Comparison of ENCODE assay signal across 12 mouse cellular contexts in the genomic region with DNA sequence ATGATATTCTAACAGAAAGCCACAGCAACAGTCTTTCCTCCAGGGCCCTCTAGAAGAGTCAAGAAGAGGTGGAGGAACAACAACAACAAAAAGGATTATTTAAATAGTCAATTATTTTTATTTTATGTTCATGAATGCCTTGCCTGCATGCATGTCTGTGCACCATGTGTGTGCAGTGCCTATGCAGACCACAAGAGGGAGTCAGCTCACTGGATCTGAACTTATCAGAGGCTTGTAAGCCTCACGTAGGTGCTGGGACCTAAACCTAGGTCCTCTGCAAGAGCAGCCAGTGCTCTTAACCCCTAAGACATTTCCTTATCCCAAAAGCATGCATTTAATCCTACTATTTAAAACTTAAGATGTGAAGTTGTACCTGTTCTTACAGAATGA. TPM values are rescaled to one million over a fixed set of nuclear protein-coding genes. Genes with fewer than 3 reads are reported as not detected.
DNase-seq lines count a peak whose midpoint lies in the region; ATAC-seq and TF ChIP-seq lines count a peak whose summit lies in the region.
"Had no signal": no experiment of that assay in that cellular context is flagged by ENCODE, and none has a peak within 500 bp of the region (broad histone marks: within the 10 kb centered on the region; RNA-seq: fewer than 3 reads in every experiment).

No protein-coding gene starts in this region.

- peak; percentile 50 for TF ChIP-seq CTCF in intestine, postnatal 0 days (IDR thresholded peaks at IDR 0.05; ENCODE audit: low read depth)
- no peak for TF ChIP-seq CTCF in thymus, adult 2 months (IDR thresholded peaks at IDR 0.05; ENCODE audit: borderline replicate concordance, control insufficient read depth, extremely low read depth, insufficient read depth, low read length, poor library complexity)
- peak; percentile 50 for TF ChIP-seq CTCF in stomach, postnatal 0 days (IDR thresholded peaks at IDR 0.05; ENCODE audit: low read depth)

- TF ChIP-seq POLR2A in thymus, adult 2 months (IDR thresholded peaks at IDR 0.05; ENCODE audit: control insufficient read depth, extremely low read depth, insufficient read depth, low read length, poor library complexity) = no peak

- H3K4me2 ChIP-seq in intestine, postnatal 0 days (replicated peaks; ENCODE audit: low read depth) = no peak overlapping the region
- H3K4me2 ChIP-seq in intestine, embryonic 16.5 days (ENCODE audit: low read depth, low read length) = no peak overlapping the region
- H3K4me2 ChIP-seq in stomach, postnatal 0 days (replicated peaks; ENCODE audit: low read depth) = no peak overlapping the region
- H3K4me2 ChIP-seq: intestine, embryonic 15.5 days had no signal

- no peaks in the 10 kb centered on the region for H3K27me3 ChIP-seq in intestine, postnatal 0 days (replicated peaks; ENCODE audit: control insufficient read depth, insufficient read depth, low read length)
- no peaks in the 10 kb centered on the region for H3K27me3 ChIP-seq in intestine, embryonic 16.5 days (replicated peaks; ENCODE audit: control insufficient read depth, insufficient read depth, low read length)
- H3K27me3 ChIP-seq in thymus, adult 2 months (ENCODE audit: control insufficient read depth, insufficient read depth, low read length) = no peaks in the 10 kb centered on the region
- H3K27me3 ChIP-seq in stomach, postnatal 0 days (ENCODE audit: control insufficient read depth, insufficient read depth, low read length) = no peaks in the 10 kb centered on the region
- H3K27me3 ChIP-seq: intestine, embryonic 15.5 days had no signal

- ATAC-seq in intestine, postnatal 0 days = no peak
- ATAC-seq in intestine, embryonic 16.5 days = no peak
- ATAC-seq in stomach, postnatal 0 days (ENCODE audit: low FRiP score, low TSS enrichment) = no peak
- ATAC-seq: activated CD4-positive, CD25-positive, alpha-beta regulatory T cell, adult 4 months; intestine, embryonic 15.5 days had no signal

- whole genome bisulfite sequencing in intestine, postnatal 0 days = 100% methylated on average over 1 of the region's 1 CpGs
- WGBS in intestine, embryonic 16.5 days = 89% methylated on average over 1 of the region's 1 CpGs
- WGBS in thymus, adult 2 months = 95% methylated on average over 1 of the region's 1 CpGs
- WGBS in stomach, postnatal 0 days = 83% methylated on average over 1 of the region's 1 CpGs

- DNase-seq in thymus, postnatal 0 days (ENCODE audit: low spot score) = peak; percentile 30
- no peak for DNase-seq in thymus, adult 2 months
- DNase-seq in c-Kit-positive CD71-positive TER-119-positive erythroid progenitor cells, embryonic 14.5 days (ENCODE audit: low spot score) = peak; percentile 23
- DNase-seq in stomach, postnatal 0 days (ENCODE audit: low spot score) = no peak
- DNase-seq in ovary, postnatal 14 days (ENCODE audit: low spot score) = no peak
- no peak for DNase-seq in heart, adult 8-10 months (ENCODE audit: low spot score)
- DNase-seq: left cerebral cortex, postnatal 4 days; thymus, postnatal 25 days had no signal

- H3K9ac ChIP-seq in intestine, postnatal 0 days (ENCODE audit: low read depth, low read length) = no peak overlapping the region
- H3K9ac ChIP-seq in intestine, embryonic 16.5 days (ENCODE audit: low read depth, low read length) = no peak overlapping the region
- no peak overlapping the region for H3K9ac ChIP-seq in stomach, postnatal 0 days (ENCODE audit: low read length)
- H3K9ac ChIP-seq: intestine, embryonic 15.5 days had no signal

- TF ChIP-seq EP300 in stomach, postnatal 0 days (optimal IDR thresholded peaks at IDR 0.05) = no peak

- H3K4me1 ChIP-seq in intestine, postnatal 0 days (replicated peaks; ENCODE audit: control insufficient read depth, insufficient read depth, low read length) = no peaks in the 10 kb centered on the region
- no peaks in the 10 kb centered on the region for H3K4me1 ChIP-seq in intestine, embryonic 16.5 days (ENCODE audit: control insufficient read depth, insufficient read depth, low read length)
- H3K4me1 ChIP-seq in thymus, adult 2 months (replicated peaks; ENCODE audit: control insufficient read depth, insufficient read depth, low read length) = peaks cover 21% of the 10 kb centered on the region
- H3K4me1 ChIP-seq in stomach, postnatal 0 days (replicated peaks; ENCODE audit: control insufficient read depth, insufficient read depth) = no peaks in the 10 kb centered on the region
- H3K4me1 ChIP-seq: intestine, embryonic 15.5 days had no signal

- H3K27ac ChIP-seq in intestine, postnatal 0 days (ENCODE audit: low read depth, low read length) = no peak overlapping the region
- no peak overlapping the region for H3K27ac ChIP-seq in intestine, embryonic 16.5 days (ENCODE audit: low read length)
- no peak overlapping the region for H3K27ac ChIP-seq in thymus, adult 2 months (ENCODE audit: control insufficient read depth, insufficient read depth, low read length)
- no peak overlapping the region for H3K27ac ChIP-seq in stomach, postnatal 0 days (replicated peaks)
- H3K27ac ChIP-seq: intestine, embryonic 15.5 days had no signal

- H3K36me3 ChIP-seq in intestine, postnatal 0 days (ENCODE audit: control insufficient read depth, insufficient read depth) = no peaks in the 10 kb centered on the region
- no peaks in the 10 kb centered on the region for H3K36me3 ChIP-seq in intestine, embryonic 16.5 days (ENCODE audit: control insufficient read depth, insufficient read depth, low read length)
- H3K36me3 ChIP-seq in thymus, adult 2 months (ENCODE audit: control insufficient read depth, insufficient read depth, low read length) = no peaks in the 10 kb centered on the region
- no peaks in the 10 kb centered on the region for H3K36me3 ChIP-seq in stomach, postnatal 0 days (ENCODE audit: control insufficient read depth, insufficient read depth, low read length)
- H3K36me3 ChIP-seq: intestine, embryonic 15.5 days had no signal

- no peak overlapping the region for H3K4me3 ChIP-seq in intestine, postnatal 0 days (ENCODE audit: low read depth, low read length)
- H3K4me3 ChIP-seq in intestine, embryonic 16.5 days (ENCODE audit: low read length) = no peak overlapping the region
- H3K4me3 ChIP-seq in thymus, adult 2 months (ENCODE audit: control insufficient read depth, insufficient read depth, low read length) = no peak overlapping the region
- H3K4me3 ChIP-seq in stomach, postnatal 0 days (ENCODE audit: low read depth, low read length) = no peak overlapping the region
- H3K4me3 ChIP-seq: intestine, embryonic 15.5 days had no signal

- no peaks in the 10 kb centered on the region; the same call in 1 of the 2 replicates for H3K9me3 ChIP-seq in intestine, postnatal 0 days (ENCODE audit: control insufficient read depth)
- 0 out of 2 replicates have a peak, but pooled peaks cover 4% of the 10 kb centered on the region for H3K9me3 ChIP-seq in intestine, embryonic 16.5 days (ENCODE audit: control insufficient read depth, low read length)
- H3K9me3 ChIP-seq in stomach, postnatal 0 days (ENCODE audit: control insufficient read depth, low read length) = no peaks in the 10 kb centered on the region
- H3K9me3 ChIP-seq: intestine, embryonic 15.5 days had no signal

RNA-seq across cellular contexts. Expression of a gene that starts 10.5 kb away (rescaled TPM):
- 4.6 and 4.9 TPM in 2 replicates for polyA plus RNA-seq in intestine, postnatal 0 days (2015; fragmentation: Nextera tagmentation; extraction: Ambion mirVana)
- polyA plus RNA-seq in intestine, embryonic 16.5 days (2015; fragmentation: Nextera tagmentation; extraction: Ambion mirVana) = 11.2 and 11.4 TPM in 2 replicates
- 29.7 and 29.8 TPM in 2 replicates for polyA plus RNA-seq in thymus, postnatal 0 days (2015; fragmentation: Nextera tagmentation; extraction: Ambion mirVana)
- polyA plus RNA-seq in thymus, adult 2 months (2012; rRNA removed) = 31.6 and 50.1 TPM in 2 replicates
- 8.2 and 9.3 TPM in 2 replicates for polyA plus RNA-seq in stomach, postnatal 0 days (2015; fragmentation: Nextera tagmentation; extraction: Ambion mirVana)
- 10 to 100 TPM in 3 of 4 experiments, 1 to 10 TPM in 1; 7.2 to 27.9 (median 12.8) TPM for total RNA-seq in heart, adult 8-10 months (2022)

Comparison
In these comparisons a context has a peak if more than half of its experiments do, and no peak if none do; other contexts are left out.
1. DNase-seq: peak in thymus, postnatal 0 days (single experiment) and c-Kit-positive CD71-positive TER-119-positive erythroid progenitor cells, embryonic 14.5 days (single experiment); none in thymus, adult 2 months (single experiment), stomach, postnatal 0 days (single experiment), ovary, postnatal 14 days (single experiment) and heart, adult 8-10 months (single experiment).